Comparison of ENCODE assay signal across 12 mouse cellular contexts in the genomic region with DNA sequence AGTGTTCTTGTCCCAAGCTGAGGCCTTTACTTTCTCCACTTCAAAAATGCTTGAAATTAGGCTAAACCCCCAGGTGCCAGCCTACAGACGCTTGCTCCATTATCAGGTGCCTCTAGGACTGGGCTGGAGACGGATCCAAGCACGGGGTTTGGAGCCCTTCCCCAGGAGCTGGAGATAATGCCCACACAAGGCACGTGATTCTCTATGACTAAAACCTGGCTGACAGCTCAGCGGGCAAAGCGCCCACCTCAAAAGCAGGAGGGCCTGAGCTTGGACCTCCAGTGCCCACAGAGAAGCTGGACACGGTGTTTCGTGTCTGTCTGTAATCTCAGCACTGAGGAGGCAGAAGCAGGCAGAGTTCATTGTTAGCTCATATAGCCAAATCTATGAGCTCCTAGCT. TPM values are rescaled to one million over a fixed set of nuclear protein-coding genes. Genes with fewer than 3 reads are reported as not detected.
"Had no signal": no experiment of that assay in that cellular context is flagged by ENCODE, and none has a peak within 500 bp of the region (broad histone marks: within the 10 kb centered on the region; RNA-seq: fewer than 3 reads in every experiment).

No protein-coding gene starts in this region.

- DNase-seq: kidney, postnatal 10 days; kidney, postnatal 36 days; layer of hippocampus, postnatal 36 days; liver, embryonic 13.5 days; lung, adult 2 months; lung, postnatal 14 days; lung, postnatal 4 days; midbrain, embryonic 14.5 days; thymus, adult 18-20 months; thymus, postnatal 36 days had no signal

RNA-seq across cellular contexts. Expression of a gene that starts 5.4 kb away (rescaled TPM):
- total RNA-seq: megakaryocyte progenitor cell, adult 5-6 weeks; megakaryocyte-erythroid progenitor cell, adult 5-6 weeks had no signal
